Mouse (Mus musculus): ENCODE measurements at regions not wholly inside any gene's neighbourhood (a gene's known extent, or its start where the extent isn't known, plus 50 kb on each side); places are given as distances from the start of the nearest gene placed in this dataset.
A peak's percentile ranks its signal among the peaks of the same experiment; 100 is the strongest.

GRCm38 (mm10) chr8:26689479-26690177 is 287.5 kb upstream of the Zfp703 start:
- TF ChIP-seq CHD2 (IDR thresholded peaks at IDR 0.05; ENCODE audit: low read length) (no peak), ZMIZ1 (IDR thresholded peaks at IDR 0.05; ENCODE audit: low read depth, low read length) (no peak)
- DNase-seq (ENCODE audit: extremely low read depth) = no peak

GRCm38 (mm10) chr8:26690178-26690735 is 286.9 kb upstream of the Zfp703 start:
- no peak for DNase-seq (ENCODE audit: extremely low read depth)
- Histone ChIP-seq H3K79me2 (replicated peaks; ENCODE audit: control insufficient read depth, extremely low read depth, insufficient read depth, poor library complexity, severe bottlenecking) (no peaks in the 10 kb centered on the region), H3K36me3 (replicated peaks in 1 of 2; ENCODE audit: control insufficient read depth in 1 of 2, insufficient read depth in 1 of 2, low read length in 1 of 2) (no peaks in the 10 kb centered on the region), H3K9me3 (replicated peaks; ENCODE audit: low read length) (no peaks in the 10 kb centered on the region), H3K4me1 (ENCODE audit: control insufficient read depth in 1 of 2, insufficient read depth in 2 of 2) (no peaks in the 10 kb centered on the region; a peak in 1 of 4 replicates), H3K9ac (ENCODE audit: insufficient read depth, low read depth) (no peak overlapping the region), H3K27me3 (replicated peaks) (no peaks in the 10 kb centered on the region), H3K27ac (ENCODE audit: insufficient read depth, low read depth) (no peak overlapping the region), H3K4me2 (ENCODE audit: insufficient read depth, low read depth, poor library complexity, severe bottlenecking) (no peak overlapping the region), H3K4me3 (replicated peaks in 1 of 3; ENCODE audit: low read depth in 2 of 3, low read length in 2 of 3, poor library complexity in 1 of 3) (no peak overlapping the region)
- in situ Hi-C loops (cut with MboI; ENCODE audit: low pct_ligation_motif_present, low pct_unique_long_range_greater_than_20kb, low sequenced_read_pairs) (loop anchor here (10.0 kb wide), 1 partner anchor 285 kb away; the partner anchor contains the start of gene Zfp703), dilution Hi-C loops (cut with MboI; ENCODE audit: extremely low pct_ligation_motif_present, extremely low pct_unique_long_range_greater_than_20kb, low sequenced_read_pairs) (no loop called here)
- no peak for TF ChIP-seq ZNF384 (IDR thresholded peaks at IDR 0.05; ENCODE audit: low read depth, low read length)
- no peak for TF ChIP-seq ZC3H11A (IDR thresholded peaks at IDR 0.05; ENCODE audit: low read depth, low read length)
- TF ChIP-seq CHD2 (IDR thresholded peaks at IDR 0.05; ENCODE audit: low read length) = no peak
- TF ChIP-seq USF1 (IDR thresholded peaks at IDR 0.05; ENCODE audit: low read depth, low read length) = no peak

More at GRCm38 (mm10) chr8:26689479-26690177, 287.5 kb upstream of the Zfp703 start:
- no peak overlapping the region for H3K4me3 ChIP-seq (replicated peaks in 1 of 3; ENCODE audit: low read depth in 2 of 3, low read length in 2 of 3, poor library complexity in 1 of 3)
- in situ Hi-C loops (cut with MboI; ENCODE audit: low pct_ligation_motif_present, low pct_unique_long_range_greater_than_20kb, low sequenced_read_pairs) (loop anchor here (10.0 kb wide), 1 partner anchor 285 kb away; the partner anchor contains the start of gene Zfp703), dilution Hi-C loops (cut with MboI; ENCODE audit: extremely low pct_ligation_motif_present, extremely low pct_unique_long_range_greater_than_20kb, low sequenced_read_pairs) (no loop called here)
- no peaks in the 10 kb centered on the region; a peak in 1 of 4 replicates for H3K4me1 ChIP-seq (ENCODE audit: control insufficient read depth in 1 of 2, insufficient read depth in 2 of 2)
- H3K36me3 ChIP-seq (replicated peaks in 1 of 2; ENCODE audit: control insufficient read depth in 1 of 2, insufficient read depth in 1 of 2, low read length in 1 of 2) = no peaks in the 10 kb centered on the region
- no peaks in the 10 kb centered on the region for H3K27me3 ChIP-seq (replicated peaks)
- H3K27ac ChIP-seq (ENCODE audit: insufficient read depth, low read depth) = no peak overlapping the region
- H3K4me2 ChIP-seq (ENCODE audit: insufficient read depth, low read depth, poor library complexity, severe bottlenecking) = no peak overlapping the region
- H3K9me3 ChIP-seq (replicated peaks; ENCODE audit: low read length) = no peaks in the 10 kb centered on the region
- H3K79me2 ChIP-seq (replicated peaks; ENCODE audit: control insufficient read depth, extremely low read depth, insufficient read depth, poor library complexity, severe bottlenecking) = no peaks in the 10 kb centered on the region
- no peak overlapping the region for H3K9ac ChIP-seq (ENCODE audit: insufficient read depth, low read depth)

GRCm38 (mm10) chr8:26697579-26698084 is 279.5 kb upstream of the Zfp703 start:
- H3K27ac ChIP-seq (ENCODE audit: insufficient read depth, low read depth) = no peak overlapping the region
- H3K9ac ChIP-seq (ENCODE audit: insufficient read depth, low read depth) = no peak overlapping the region
- no peaks in the 10 kb centered on the region for H3K36me3 ChIP-seq (replicated peaks in 1 of 2; ENCODE audit: control insufficient read depth in 1 of 2, insufficient read depth in 1 of 2, low read length in 1 of 2)
- DNase-seq (ENCODE audit: extremely low read depth) = peak; percentile 33
- dilution Hi-C loops (cut with MboI; ENCODE audit: extremely low pct_ligation_motif_present, extremely low pct_unique_long_range_greater_than_20kb, low sequenced_read_pairs) = no loop called here
- TF ChIP-seq CHD1 (IDR thresholded peaks at IDR 0.05; ENCODE audit: low read depth, low read length) = no peak
- no peak for TF ChIP-seq TCF12 (IDR thresholded peaks at IDR 0.05; ENCODE audit: low read depth, low read length)
- peak; percentile 15; the same call in 1 of the 2 replicates for TF ChIP-seq IRF4 (IDR thresholded peaks at IDR 0.05; ENCODE audit: low read depth, low read length)
- peak; percentile 61; the same call in 1 of the 2 replicates for TF ChIP-seq MAFK (IDR thresholded peaks at IDR 0.05; ENCODE audit: insufficient replicate concordance, low read length)
- TF ChIP-seq HCFC1 (IDR thresholded peaks at IDR 0.05; ENCODE audit: low read depth, low read length) = no peak
- TF ChIP-seq MXI1 (IDR thresholded peaks at IDR 0.05; ENCODE audit: low read depth, low read length) = no peak
- no peak for TF ChIP-seq TBP (conservative IDR thresholded peaks at IDR 0.05; ENCODE audit: low read depth, low read length)
- in situ Hi-C loops (cut with MboI; ENCODE audit: low pct_ligation_motif_present, low pct_unique_long_range_greater_than_20kb, low sequenced_read_pairs) = loop anchor here (10.0 kb wide), 1 partner anchor 277 kb away; the partner anchor contains the start of gene Zfp703
- H3K4me3 ChIP-seq (replicated peaks in 1 of 3; ENCODE audit: low read depth in 2 of 3, low read length in 2 of 3, poor library complexity in 1 of 3) = no peak overlapping the region
- H3K9me3 ChIP-seq (replicated peaks; ENCODE audit: low read length) = no peaks in the 10 kb centered on the region
- no peaks in the 10 kb centered on the region for H3K79me2 ChIP-seq (replicated peaks; ENCODE audit: control insufficient read depth, extremely low read depth, insufficient read depth, poor library complexity, severe bottlenecking)
- no peak overlapping the region for H3K4me2 ChIP-seq (ENCODE audit: insufficient read depth, low read depth, poor library complexity, severe bottlenecking)
- peaks cover 8 to 12% of the 10 kb centered on the region in 2 experiments; a peak in 3 of 4 replicates for H3K4me1 ChIP-seq (ENCODE audit: control insufficient read depth in 1 of 2, insufficient read depth in 2 of 2)
- H3K27me3 ChIP-seq (replicated peaks) = no peaks in the 10 kb centered on the region
